Mouse (Mus musculus) mature B cell (primary cell): Measurements from ENCODE around the gene Mns1.
"Not testable (repeated sequence)": the region's sequence is repeated elsewhere in the genome, so short reads cannot be mapped to it uniquely, and the experiment has no call there.

Source experiments
- in situ Hi-C: fragments of 300-500 bp; cut with MboI; formaldehyde crosslinking; loops from 2 replicates; pipeline ENCODE4 v1.14.3; 2019

The Mns1 gene

DNA sequence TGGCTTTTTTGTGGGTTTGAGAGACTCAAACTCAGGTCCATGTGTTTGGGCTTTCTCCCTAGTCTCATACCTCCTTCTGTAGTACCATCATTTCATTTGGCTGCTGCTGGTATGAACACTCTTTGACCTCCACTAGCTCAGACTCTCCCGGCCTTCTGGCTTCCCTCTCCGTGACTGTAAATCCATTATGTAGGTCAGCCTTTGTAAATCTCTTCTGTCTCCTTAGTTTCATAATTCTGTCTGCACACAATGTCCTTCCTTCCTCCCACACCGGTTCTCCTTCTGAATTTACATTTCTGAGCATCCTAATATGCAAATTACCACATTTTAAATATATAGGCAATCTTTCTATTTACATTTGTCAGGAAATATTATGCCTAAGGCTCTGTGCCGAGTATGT is 9.9 kb upstream of the Mns1 start:
- in situ Hi-C loops, result no loop called here

DNA sequence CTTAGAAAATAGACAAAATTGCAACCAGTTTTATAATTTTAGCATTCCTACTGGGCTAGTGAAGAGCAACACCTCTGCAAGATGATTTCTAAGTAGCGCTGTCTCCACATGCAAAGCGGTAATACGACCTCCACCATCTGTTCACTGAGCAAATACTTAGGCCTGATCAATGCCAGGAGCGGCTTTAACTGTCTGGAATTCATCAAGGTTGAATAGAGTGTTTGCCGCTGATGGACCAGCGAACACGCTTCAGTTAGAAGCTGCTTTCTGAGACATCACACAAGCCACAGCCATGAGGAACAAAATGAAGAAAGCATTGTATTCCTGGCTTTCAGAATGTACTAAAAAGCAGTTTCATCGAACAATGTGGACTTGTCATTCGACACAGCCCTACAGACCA is 2.9 kb upstream of the Mns1 start:
- in situ Hi-C loops, result no loop called here

DNA sequence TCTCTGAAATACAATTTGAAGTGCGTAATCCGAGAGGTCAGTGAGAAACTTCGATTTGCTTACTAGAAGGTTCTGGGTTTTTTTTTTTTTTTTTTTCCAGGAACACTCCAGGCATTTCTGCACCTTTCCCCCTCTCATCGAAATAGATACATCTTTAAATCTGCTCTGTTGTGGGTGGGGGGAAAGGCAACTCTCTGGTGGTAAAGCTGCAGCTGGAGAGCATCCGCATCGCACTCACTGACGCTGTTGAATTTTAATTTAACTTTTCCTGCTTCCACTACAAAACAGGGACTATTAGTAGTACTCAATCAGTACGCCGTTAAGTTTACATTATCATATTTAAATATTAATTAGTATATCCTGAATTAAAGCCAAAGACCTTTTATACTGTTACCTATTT is 938 bp downstream of the Mns1 start:
- in situ Hi-C loops, result no loop called here

DNA sequence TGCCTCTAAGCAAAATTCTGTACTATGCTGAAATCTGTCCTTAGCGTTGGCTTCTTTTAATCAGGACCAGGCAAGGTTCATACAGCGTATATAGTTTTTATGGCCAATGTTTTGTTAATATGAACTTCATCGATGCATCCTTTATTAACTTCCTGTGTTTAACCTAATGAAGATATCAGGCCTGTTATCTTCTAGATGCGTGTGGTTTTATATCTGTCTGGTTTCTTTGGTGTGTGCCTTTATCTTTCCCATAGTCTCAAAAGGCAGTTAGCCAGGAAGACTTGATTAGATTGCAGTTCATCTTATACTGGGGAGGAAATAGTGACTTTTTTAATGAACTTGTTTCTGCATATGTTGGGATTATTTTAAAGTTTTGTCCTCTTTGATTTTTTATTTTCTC is 2.5 kb downstream of the Mns1 start:
- in situ Hi-C loops, result no loop called here

DNA sequence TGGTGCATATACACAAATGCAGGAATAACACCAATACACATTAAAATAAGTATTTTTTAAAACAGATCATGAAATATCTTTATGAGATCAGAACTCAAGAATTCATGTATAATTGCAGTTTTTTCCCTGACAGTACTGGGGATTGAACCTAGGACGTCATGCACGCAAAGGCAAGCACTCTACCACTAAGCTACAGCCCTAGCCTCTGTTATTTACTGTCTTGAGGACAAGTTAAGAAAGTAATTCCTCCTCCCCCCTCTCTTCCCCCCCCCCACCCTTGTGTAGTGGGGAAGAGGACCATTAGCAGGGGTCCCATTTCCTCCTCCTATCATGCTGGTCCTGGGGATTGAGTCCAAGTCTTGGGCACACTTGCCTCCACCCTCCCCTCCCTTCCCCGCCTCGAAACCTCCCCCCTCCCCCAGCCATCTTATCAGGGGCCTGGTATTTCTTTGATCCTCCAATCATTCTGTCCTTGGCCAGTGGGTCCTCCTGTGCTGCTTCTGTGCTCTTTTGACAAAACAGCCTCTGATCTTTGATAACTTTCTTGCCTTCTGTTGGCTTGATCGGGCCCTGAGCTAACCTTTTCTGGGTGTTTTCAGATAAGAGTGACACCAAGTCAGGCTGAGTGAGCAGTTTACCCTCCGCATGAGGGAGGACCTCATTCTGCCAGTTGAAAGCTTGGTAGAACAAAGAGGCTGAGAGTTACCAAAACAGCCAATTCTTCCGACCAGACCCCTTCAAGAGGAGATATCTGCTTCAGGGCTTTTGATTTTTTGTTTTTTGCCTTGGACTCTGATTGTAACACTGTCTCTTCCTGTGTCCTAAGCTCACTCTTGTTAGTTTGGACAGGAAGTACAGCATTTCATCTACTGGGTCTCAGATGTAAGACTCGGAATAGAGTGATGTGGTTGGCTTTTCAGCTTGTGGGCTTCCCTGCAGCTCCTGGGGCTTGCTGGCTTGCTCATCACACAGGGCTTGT is 3.4 kb downstream of the Mns1 start:
- in situ Hi-C loops, result no loop called here

DNA sequence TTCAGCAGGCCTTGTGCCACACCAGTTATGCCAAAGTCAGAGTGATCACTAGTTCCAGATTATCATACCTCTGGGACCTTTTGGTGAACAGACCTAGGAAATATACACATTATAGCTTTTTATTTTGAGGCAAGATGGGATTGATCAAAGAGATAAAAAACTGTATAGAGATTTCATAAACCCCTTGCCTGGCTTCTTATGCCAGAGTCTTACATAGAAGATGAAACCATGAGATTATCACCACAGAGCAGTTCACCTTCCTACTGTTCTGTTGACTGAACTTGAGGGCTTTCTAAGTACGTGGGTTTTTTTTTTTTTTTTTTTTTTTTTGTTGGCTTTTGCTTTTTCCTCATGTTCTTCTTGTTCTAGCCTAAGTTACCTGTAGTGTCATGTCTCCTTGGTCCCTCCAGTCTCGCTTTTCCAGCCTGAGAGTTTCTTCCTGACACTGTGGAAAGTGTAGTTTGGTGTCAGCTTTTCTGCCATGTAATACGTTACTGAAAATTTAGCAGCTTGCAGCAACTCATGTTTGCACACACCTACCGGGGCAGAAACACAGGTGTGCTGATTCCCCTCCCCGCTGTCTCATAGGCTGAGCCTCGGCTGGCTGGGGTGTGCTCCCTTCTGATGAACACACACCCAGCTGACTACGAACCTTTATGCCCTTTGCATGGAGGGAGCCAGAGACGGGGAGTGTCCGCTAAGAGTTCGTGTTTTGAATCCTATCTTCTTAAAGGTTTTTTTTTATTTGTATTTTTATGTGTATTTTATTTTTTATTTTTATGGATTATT is 4.3 kb downstream of the Mns1 start:
- in situ Hi-C loops, result no loop called here

DNA sequence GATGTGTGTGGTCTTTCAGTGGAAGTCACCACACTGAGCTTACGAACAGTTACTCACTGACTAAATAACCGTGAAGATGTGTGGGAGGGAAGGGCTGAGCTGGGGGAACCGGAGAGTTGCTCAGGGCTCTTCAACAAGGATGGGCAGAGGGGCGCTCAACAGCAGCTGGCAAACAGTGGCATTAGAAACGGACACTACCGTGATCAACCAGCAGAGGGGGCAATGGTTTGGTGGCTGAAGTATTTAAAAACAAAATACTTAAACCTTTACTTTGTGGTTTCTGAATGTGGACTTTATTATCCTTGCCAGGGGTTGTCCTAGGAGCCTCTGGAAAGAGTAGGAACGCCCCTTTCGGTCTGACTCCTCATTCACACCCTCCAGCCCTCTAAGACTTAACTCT is 10.2 kb downstream of the Mns1 start:
- in situ Hi-C loops, result no loop called here

DNA sequence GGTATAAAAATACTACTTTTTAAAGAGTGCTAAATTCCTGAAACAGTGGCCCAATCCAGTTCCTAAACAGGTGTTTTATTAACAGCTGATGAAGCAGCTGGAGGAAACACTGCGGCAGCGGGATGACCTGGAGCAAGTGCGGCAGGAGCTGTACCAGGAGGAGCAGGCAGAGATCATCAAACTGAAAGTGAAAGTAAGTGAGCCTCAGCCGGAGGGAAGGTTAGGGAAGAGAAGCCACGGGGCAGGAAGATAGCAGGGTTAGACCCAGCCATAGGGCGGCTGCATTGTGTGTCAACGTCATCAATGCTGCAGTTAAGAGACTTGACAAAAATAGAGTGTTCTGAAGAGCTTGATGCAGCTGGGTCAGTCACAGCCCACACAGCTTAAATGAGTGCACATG is 11.6 kb downstream of the Mns1 start:
- in situ Hi-C loops, result no loop called here

DNA sequence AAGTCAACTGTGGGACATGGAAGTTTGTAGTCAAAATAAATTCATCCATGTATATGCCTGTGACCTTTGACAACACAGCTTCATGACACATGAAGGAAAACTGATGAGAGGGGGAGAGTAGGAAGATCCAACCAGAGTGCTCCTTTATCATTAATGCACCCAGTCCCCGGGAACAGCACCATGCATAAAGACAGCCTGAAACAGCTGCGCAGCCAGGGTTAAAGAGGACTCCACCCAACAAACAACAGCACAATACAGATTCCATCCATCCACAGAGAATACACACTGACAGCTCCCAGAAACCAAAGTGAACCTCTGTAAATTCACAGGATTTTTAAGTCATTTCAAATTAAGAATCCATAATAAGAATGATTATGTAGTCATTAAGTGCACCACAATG is 12.0 kb downstream of the Mns1 start:
- in situ Hi-C loops, result no loop called here

DNA sequence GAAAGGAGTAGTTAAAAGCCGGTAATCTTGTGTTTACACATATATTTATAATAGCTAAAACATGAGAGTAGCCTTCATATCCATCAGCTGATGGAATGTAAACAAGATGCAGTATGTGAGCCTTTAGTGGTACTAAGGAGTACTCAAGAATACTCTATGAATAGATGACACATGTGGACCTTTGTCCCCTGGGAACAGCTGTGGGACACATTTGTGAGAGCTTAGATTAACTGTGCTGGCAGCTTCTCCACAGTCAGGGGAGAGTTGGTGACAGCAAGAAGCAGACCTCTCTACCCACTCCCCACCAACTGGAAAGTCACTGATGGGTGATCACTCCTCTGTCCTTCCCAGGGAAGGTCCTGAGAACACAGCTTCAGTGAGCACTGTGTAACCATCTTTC is 12.6 kb downstream of the Mns1 start:
- in situ Hi-C loops, result no loop called here

DNA sequence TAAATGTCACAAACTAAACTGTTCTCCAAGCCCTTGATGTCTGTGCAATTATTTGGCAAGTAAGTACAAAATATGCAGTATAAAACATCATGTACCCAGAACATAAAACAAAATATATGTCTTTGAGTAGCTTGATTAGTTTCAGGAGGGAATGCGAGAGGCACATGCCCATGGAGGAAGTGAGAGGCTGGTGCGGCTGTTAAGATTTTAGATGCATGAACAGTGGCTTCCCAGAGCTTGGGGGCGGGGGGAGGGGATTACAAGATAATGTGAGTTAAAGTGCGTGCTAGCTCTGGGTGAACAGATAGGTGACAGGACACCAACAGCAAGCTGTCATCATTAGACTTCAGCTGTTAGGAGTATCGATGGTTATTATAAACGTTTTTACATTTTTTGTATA is 13.3 kb downstream of the Mns1 start:
- in situ Hi-C loops, result no loop called here

DNA sequence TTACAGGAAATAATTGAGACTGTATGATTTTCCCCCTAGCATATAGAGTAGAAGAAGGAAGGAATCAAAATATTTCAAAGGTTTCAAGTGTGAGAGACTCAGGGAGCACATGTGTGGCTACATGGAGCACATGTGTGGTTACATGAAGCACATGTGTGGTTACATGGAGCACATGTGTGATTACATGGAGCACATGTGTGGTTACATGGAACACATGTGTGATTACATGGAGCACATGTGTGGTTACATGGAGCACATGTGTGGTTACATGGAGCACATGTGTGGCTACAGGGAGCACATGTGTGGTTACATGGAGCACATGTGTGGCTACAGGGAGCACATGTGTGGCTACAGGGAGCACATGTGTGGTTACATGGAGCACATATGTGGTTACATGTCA is 16.5 kb downstream of the Mns1 start:
- in situ Hi-C loops, result not testable (repeated sequence)

DNA sequence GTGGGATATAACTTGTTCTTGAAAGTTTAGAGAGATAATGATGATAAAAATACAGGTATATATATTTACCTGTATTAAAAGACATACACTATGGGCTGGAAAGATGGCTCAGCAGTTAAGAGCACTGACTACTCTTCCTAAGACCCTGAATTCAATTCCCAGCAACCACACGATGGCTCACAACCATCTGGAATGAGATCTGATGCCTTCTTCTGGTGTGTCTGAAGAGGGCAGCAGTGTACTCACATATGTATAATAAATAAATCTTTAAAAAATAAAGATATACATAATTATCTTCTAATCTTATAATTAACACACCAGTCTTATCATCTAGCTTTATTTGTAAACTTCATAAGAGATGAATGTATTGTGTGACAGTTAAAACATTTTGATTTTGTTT is 18.6 kb downstream of the Mns1 start:
- in situ Hi-C loops, result no loop called here

DNA sequence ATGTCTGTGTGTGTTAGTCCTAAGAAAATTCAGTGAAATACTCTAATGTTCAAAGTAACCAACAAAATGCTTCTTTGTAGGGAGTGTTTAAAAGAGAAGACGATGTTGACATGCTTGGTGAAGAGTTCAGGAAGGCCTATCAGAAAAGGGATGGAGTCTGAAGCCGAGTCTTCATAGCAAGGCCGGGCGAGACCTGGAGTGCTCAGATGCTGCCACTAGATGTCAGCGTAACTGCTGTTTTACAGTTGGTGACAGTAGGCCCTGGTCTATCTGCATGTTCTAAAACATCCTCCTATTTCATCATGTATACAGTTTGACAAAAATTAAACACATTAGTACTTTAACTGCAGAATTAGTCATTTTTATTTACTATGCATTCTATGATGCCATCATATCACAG is 20.4 kb downstream of the Mns1 start:
- in situ Hi-C loops, result no loop called here

DNA sequence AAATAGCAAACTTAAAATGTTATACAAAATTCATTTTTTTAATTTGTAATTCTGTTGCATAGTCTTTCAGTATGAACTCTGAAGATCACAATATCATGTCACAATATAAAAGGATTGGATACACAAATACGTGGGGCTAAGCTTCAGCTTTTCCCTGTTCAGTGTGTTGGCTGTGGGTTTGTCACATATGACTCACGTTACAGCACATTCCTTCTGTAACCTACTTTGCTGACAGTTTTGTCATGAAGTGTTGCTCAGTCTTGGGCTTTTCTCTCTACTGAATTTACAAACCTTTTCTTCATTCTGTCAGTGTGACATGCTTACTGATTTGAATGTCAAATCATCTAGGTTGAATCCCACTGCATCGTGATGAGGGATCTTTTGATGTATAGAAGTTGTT is 21.9 kb downstream of the Mns1 start:
- in situ Hi-C loops, result no loop called here

DNA sequence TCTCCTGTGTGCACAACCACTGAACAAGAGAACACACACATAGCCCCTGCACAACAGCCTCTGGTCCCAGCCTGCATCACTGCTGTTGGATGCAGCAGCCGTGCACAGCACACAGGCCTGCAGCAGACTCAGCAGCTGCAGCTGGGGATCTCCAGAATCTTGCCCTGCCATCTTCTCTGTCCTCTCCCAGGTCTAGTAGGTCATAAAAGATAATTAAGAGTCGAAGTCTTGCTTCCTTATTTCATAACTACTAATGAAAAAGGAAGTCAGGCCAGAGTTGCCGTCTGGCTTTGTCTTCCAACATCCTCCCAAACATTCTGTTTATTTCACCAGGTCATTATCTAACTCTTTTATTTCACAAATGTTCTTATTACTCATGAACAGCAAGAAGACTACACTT is 23.0 kb downstream of the Mns1 start:
- in situ Hi-C loops, result no loop called here

DNA sequence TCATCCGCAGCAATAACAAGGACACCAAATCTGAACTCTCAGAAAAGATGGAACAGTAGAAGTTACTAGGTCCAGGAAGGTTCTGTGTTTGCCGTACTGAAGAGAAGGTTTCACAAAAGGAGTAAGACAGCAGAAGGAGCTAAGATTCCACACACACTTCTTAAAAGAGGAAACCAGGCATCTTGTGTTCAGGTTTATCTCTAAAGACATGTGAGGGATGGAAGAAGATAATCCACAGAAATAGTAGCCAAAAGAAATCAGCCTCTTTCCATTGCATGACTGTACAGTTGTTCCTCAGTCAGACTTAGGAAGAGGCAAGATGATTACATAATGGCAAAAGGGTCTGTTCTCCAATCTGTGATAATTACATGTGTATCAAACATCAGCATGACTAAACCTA is 24.6 kb downstream of the Mns1 start:
- in situ Hi-C loops, result no loop called here

DNA sequence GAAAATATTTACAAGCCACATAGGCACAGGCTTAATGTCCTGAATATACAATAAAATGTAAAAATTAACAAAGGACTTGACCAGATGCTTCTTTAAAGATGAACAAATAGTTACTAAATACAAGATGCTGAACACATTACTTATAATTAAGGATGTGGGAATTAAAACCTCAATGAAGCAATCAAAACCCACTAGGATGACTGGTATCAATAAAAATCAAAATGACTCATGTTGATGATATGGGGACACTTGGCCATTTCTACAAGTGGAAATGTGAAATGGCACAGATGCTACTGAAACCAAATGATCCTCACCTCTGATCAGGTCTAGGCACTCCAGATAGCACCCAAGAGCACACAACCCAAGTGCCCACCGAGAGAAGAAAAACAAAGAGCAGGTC is 27.0 kb downstream of the Mns1 start:
- in situ Hi-C loops, result no loop called here

DNA sequence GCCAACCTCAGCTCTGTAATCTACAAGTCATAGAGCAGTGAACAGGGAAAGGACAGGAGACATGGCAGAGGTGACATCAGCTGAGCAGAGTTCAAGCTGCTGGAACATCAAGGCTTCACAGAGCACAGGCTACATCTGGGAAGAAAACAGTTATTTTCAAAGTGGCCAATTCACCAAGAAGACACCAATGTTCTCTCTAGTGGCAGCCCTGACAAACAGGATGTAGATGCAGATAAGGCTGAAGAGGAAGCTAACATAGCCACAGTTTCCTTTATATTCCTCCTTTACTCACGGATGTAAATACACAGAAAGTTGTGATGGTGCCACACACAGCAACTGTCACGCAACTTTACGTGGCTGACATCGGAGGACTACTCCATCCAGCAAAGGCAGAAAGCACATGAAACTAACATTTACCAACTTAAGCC is 28.0 kb downstream of the Mns1 start:
- in situ Hi-C loops, result no loop called here

DNA sequence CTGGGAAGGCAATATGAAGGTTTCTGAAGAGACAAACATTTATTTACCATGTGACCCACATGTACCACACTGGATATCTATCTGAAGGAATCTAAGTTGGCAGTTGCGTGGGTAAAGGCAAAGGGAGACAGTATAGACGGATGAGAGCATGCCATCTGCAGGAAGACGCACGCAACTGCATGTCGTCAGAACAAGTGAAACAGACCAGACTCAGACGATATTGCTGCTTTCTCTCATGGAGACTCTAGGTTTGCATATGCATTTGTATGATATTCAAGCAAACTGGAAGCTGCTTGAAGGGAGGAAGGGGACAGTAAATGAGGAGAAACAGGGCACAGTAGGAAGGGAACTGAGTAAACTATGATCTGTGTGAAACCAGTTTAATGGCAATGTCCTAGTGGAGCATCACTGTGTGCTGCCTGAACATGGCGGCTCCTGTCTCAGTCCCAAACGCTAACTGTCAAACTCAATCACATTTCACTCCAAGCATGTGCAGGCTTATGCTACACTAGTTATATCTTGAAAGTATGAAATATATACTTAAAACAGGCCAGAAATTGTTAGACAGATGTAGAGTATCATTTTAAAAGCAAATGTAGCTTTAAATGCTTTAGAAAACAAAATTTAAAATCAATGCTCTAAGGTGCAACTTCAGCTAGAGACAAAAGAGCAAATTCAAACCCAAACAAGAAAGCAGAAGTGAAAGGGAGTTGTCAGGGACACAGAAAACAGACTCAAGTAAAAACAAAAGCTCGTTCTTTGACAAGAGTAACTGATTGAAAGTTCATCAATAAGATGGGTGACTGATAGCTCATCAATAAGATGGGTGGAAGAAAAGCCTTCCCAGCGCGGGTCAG is 30.0 kb downstream of the Mns1 start:
- in situ Hi-C loops, result no loop called here

DNA sequence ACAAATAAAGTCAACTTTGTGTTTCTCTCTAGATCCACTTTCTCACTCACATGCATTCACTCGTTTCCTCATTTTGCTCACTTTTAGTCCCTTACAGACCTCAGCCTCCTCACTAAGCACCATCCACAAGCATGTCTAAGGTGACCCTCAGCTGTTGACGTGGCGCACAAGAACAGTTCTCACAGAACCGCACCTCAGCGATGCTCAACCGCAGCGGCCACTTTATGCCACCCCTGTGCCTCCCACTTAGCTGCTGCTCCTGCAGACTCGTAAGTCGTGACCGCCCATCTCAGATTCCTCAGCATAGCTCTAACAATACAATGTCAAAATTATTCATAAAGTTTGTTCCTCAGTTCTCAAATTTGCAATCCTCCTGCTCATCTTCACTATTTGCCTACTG is 30.8 kb downstream of the Mns1 start:
- in situ Hi-C loops, result no loop called here

DNA sequence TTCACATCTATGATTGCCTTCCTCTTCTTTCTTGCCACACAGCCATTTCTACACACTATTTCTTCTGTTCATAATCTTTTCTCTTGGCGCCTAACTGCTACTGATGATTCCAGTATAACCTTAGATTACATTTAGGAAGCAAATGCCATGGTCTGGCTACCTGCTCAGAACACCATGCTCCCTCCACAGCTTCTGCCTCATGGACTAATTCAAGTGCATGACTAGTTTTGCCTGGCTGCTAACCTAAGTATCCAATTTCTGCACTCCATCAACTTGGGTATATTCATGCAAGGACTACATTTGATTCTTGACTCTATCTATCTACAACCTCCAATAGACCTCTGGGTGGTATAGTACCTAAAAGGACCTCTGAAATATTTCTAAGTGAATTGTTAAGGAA is 32.0 kb downstream of the Mns1 start:
- in situ Hi-C loops, result no loop called here
